Mouse (Mus musculus) lung, embryonic 14.5 days (tissue): Measurements from ENCODE around the gene Aga. TPM values are rescaled to one million over a fixed set of nuclear protein-coding genes. Genes with fewer than 3 reads are reported as not detected.

Source experiments
- ATAC-seq: fragments of 200-750 bp; cut with Nextera tagmentation; 2 replicates; pipeline ENCODE4 v1.8.0; 2017; ENCODE audit warnings: mild to moderate bottlenecking, moderate TSS enrichment, moderate library complexity; ENCODE audit not compliant: insufficient read depth
- DNase-seq: peaks from one replicate; pipeline ENCODE4 v3.0.0-alpha.2; 2015
- H3K27ac ChIP-seq: fragments of 300-500 bp; sonication (generic); 2 replicates; pipeline ENCODE4 v1.5.1; 2014; ENCODE audit warnings: low read depth, mild to moderate bottlenecking, moderate library complexity
- H3K27me3 ChIP-seq: fragments of 300-500 bp; sonication (generic); 2 replicates; pipeline ENCODE4 v1.6.1; 2014; ENCODE audit warnings: low read length, control low read depth; ENCODE audit not compliant: insufficient read depth
- H3K36me3 ChIP-seq: fragments of 300-500 bp; sonication (generic); 2 replicates; pipeline ENCODE4 v1.6.1; 2014; ENCODE audit warnings: control low read depth; ENCODE audit not compliant: insufficient read depth
- H3K4me1 ChIP-seq: fragments of 300-500 bp; sonication (generic); 2 replicates; pipeline ENCODE4 v1.6.1; 2014; ENCODE audit warnings: antibody characterized with exemption, control low read depth; ENCODE audit not compliant: insufficient read depth
- H3K4me2 ChIP-seq: fragments of 300-500 bp; sonication (generic); 2 replicates; pipeline ENCODE4 v1.6.1; 2014; ENCODE audit warnings: mild to moderate bottlenecking
- H3K4me3 ChIP-seq: fragments of 300-500 bp; sonication (generic); 2 replicates; pipeline ENCODE4 v1.5.1; 2014; ENCODE audit warnings: low read depth, low read length
- H3K9ac ChIP-seq: fragments of 300-500 bp; sonication (generic); 2 replicates; pipeline ENCODE4 v1.6.1; 2014
- H3K9me3 ChIP-seq: fragments of 300-500 bp; sonication (generic); 2 replicates; pipeline ENCODE4 v1.6.1; 2016; ENCODE audit warnings: low read depth, low read length, control low read depth
- CTCF ChIP-seq: IDR thresholded peaks from 2 replicates; pipeline ENCODE4 v1.5.1; 2016; ENCODE audit warnings: antibody characterized with exemption, low read depth
- WGBS: fragments of 180-500 bp; shearing (Covaris S2); extraction: QIAGEN DNeasy Blood & Tissue Kit; methylation state at CpG from one replicate; pipeline ENCODE4 v1.1.7; 2014; 5-methylcytosine and 5-hydroxymethylcytosine counted together
- polyA plus RNA-seq: library from polyadenylated mRNA; unstranded; fragments of >200 nt; fragmentation: Nextera tagmentation; extraction: Ambion mirVana; gene quantifications from 2 replicates; pipeline ENCODE4 v1.2.1, GENCODE M21; 2014

Aga gene
- polyA plus RNA-seq, 1 experiment from 2014 or later, result 24.9 TPM

- Histone ChIP-seq H3K27me3 (no peaks in the 10 kb centered on the region), H3K4me3 (no peak overlapping the region), H3K36me3 (no peaks in the 10 kb centered on the region), H3K9me3 (no peaks in the 10 kb centered on the region), H3K27ac (no peak overlapping the region), H3K9ac (no peak overlapping the region), H3K4me2 (no peak overlapping the region), H3K4me1 (no peaks in the 10 kb centered on the region)
- TF ChIP-seq CTCF, result no peak
- 73% methylated on average over 6 of the region's 6 CpGs for WGBS
- DNase-seq (peak; percentile 11), ATAC-seq (peak; percentile 35; the same call in 1 of the 2 replicates)
These were observed 54.7 kb downstream of the Aga start for GRCm38 (mm10) chr8:53566223-53566622.

Other genes with a start within 250 kb of the Aga start
- 34.7 and 37.0 TPM in 2 replicates for gene Neil3, start 127.3 kb downstream of the Aga start, polyA plus RNA-seq